Mouse (Mus musculus): ENCODE results near the gene Plxdc1. TPM values are rescaled to one million over a fixed set of nuclear protein-coding genes. Genes with fewer than 3 reads are reported as not detected.

Gene Plxdc1
- polyA plus RNA-seq, 1 experiment from 2014 or later = 0.40 TPM

DNA sequence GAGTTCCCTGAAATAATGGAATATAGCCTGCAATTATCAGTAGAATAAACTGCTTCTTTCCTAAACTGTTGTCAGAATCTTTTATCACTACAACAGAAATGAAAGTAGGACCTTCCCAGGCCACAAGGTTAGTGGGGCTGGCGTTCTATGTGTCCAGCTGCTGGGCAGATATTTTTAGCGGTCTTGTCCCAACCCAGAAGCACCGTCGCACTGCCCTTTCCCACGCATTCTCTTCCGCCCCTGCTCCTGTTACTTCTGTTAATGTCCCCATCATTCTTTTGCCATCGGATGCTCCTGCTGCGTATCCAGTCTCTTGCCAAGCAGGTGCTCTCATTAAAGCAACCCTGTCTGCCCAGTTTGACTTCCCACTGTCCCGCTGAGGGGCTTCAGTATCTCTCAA, 79.3 kb downstream of the Plxdc1 start:
- no peak for TF ChIP-seq CTCF (IDR thresholded peaks at IDR 0.05; ENCODE audit: low read depth)
- TF ChIP-seq EP300 (optimal IDR thresholded peaks at IDR 0.05) = no peak
- WGBS = 85% methylated on average over 9 of the region's 9 CpGs
- Histone ChIP-seq H3K27ac (replicated peaks) (no peak overlapping the region), H3K9me3 (ENCODE audit: control insufficient read depth, low read length) (no peaks in the 10 kb centered on the region), H3K9ac (ENCODE audit: low read length) (no peak overlapping the region), H3K4me1 (replicated peaks; ENCODE audit: control insufficient read depth, insufficient read depth) (no peaks in the 10 kb centered on the region), H3K36me3 (ENCODE audit: control insufficient read depth, insufficient read depth, low read length) (no peaks in the 10 kb centered on the region), H3K4me3 (ENCODE audit: low read depth, low read length) (no peak overlapping the region), H3K4me2 (replicated peaks; ENCODE audit: low read depth) (no peak overlapping the region), H3K27me3 (ENCODE audit: control insufficient read depth, insufficient read depth, low read length) (no peaks in the 10 kb centered on the region)
- ATAC-seq (ENCODE audit: low FRiP score, low TSS enrichment) (no peak), DNase-seq (ENCODE audit: low spot score) (no peak)

DNA sequence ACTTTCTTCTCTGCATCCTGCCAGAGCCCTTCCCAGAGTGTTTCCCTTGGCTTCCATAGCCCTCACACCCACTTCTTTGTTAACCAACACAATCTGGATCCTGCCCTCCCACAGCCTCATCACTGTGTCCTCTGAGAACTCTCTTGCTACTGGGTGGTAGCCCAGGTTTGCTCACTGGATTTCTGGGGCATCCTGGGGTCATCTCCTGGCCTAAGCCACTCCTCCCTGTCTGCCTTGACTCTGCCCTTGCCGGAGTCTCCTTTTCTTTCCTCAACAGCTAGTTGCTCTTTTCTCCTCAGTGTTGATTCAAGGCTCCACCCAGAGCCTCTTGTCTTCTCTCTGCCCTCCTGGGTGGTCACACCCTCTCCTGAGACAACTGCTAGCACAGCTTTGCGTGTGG, 80.3 kb downstream of the Plxdc1 start:
- Histone ChIP-seq H3K27ac (replicated peaks) (no peak overlapping the region), H3K27me3 (ENCODE audit: control insufficient read depth, insufficient read depth, low read length) (no peaks in the 10 kb centered on the region), H3K4me3 (ENCODE audit: low read depth, low read length) (no peak overlapping the region), H3K9ac (ENCODE audit: low read length) (no peak overlapping the region), H3K36me3 (ENCODE audit: control insufficient read depth, insufficient read depth, low read length) (no peaks in the 10 kb centered on the region), H3K9me3 (ENCODE audit: control insufficient read depth, low read length) (no peaks in the 10 kb centered on the region), H3K4me2 (replicated peaks; ENCODE audit: low read depth) (no peak overlapping the region), H3K4me1 (replicated peaks; ENCODE audit: control insufficient read depth, insufficient read depth) (no peaks in the 10 kb centered on the region)
- ATAC-seq (ENCODE audit: low FRiP score, low TSS enrichment) = no peak
- no peak for DNase-seq (ENCODE audit: low spot score)
- TF ChIP-seq EP300 (optimal IDR thresholded peaks at IDR 0.05) (no peak), CTCF (IDR thresholded peaks at IDR 0.05; ENCODE audit: low read depth) (no peak)
- WGBS = 40% methylated on average over 2 of the region's 2 CpGs

DNA sequence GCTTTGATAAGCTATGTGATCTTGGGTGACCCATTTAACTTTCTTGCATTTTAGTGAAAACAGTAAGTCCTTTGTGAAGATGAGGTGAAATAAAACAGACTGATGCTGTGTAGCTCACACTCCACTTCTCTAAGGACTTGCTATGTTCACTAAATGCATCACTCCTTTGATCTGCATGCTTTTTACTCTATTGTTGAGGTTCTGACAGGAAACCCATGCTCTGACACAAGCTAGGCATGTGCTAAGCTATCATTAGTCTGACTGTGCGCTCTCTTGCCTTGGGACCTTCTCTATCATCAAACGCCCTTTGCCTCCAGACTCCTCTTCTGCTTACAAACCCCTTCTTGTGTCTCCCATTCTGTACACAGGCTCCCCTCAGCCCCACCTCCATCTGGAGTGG, 80.7 kb downstream of the Plxdc1 start:
- Histone ChIP-seq H3K4me3 (ENCODE audit: low read depth, low read length) (no peak overlapping the region), H3K27ac (replicated peaks) (no peak overlapping the region), H3K9ac (ENCODE audit: low read length) (no peak overlapping the region), H3K4me1 (replicated peaks; ENCODE audit: control insufficient read depth, insufficient read depth) (no peaks in the 10 kb centered on the region), H3K36me3 (ENCODE audit: control insufficient read depth, insufficient read depth, low read length) (no peaks in the 10 kb centered on the region), H3K27me3 (ENCODE audit: control insufficient read depth, insufficient read depth, low read length) (no peaks in the 10 kb centered on the region), H3K9me3 (ENCODE audit: control insufficient read depth, low read length) (no peaks in the 10 kb centered on the region), H3K4me2 (replicated peaks; ENCODE audit: low read depth) (no peak overlapping the region)
- TF ChIP-seq EP300 (optimal IDR thresholded peaks at IDR 0.05) (no peak), CTCF (IDR thresholded peaks at IDR 0.05; ENCODE audit: low read depth) (no peak)
- ATAC-seq (ENCODE audit: low FRiP score, low TSS enrichment) (no peak), DNase-seq (ENCODE audit: low spot score) (no peak)
- 86% methylated on average over 2 of the region's 2 CpGs for WGBS

DNA sequence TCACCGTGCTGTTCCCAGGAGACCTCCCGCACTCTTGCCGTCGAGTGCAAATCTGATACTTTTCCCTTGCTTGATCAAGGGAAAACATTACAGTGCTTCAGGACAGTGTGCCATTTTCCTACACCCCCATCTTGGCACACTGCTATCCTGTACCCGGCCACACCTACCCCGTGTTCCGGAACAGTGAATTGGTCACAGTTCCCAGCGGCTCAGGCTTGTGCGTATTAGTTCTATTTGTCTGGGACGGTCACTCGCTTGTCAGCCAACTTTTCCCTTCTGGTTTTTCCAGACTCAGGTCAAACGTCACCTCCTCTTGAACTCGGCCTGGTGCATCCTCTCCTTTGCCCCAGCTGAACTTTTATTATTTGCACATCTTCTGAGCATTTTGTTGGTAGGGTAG, 81.4 kb downstream of the Plxdc1 start:
- DNase-seq (ENCODE audit: low spot score) (no peak), ATAC-seq (ENCODE audit: low FRiP score, low TSS enrichment) (no peak)
- no peak overlapping the region for H3K4me3 ChIP-seq (ENCODE audit: low read depth, low read length)
- H3K27ac ChIP-seq (replicated peaks) = no peak overlapping the region
- H3K27me3 ChIP-seq (ENCODE audit: control insufficient read depth, insufficient read depth, low read length) = no peaks in the 10 kb centered on the region
- no peak overlapping the region for H3K9ac ChIP-seq (ENCODE audit: low read length)
- H3K36me3 ChIP-seq (ENCODE audit: control insufficient read depth, insufficient read depth, low read length) = no peaks in the 10 kb centered on the region
- no peaks in the 10 kb centered on the region for H3K4me1 ChIP-seq (replicated peaks; ENCODE audit: control insufficient read depth, insufficient read depth)
- 77% methylated on average over 13 of the region's 13 CpGs for WGBS
- H3K9me3 ChIP-seq (ENCODE audit: control insufficient read depth, low read length) = no peaks in the 10 kb centered on the region
- H3K4me2 ChIP-seq (replicated peaks; ENCODE audit: low read depth) = no peak overlapping the region
- TF ChIP-seq CTCF (IDR thresholded peaks at IDR 0.05; ENCODE audit: low read depth) (no peak), EP300 (optimal IDR thresholded peaks at IDR 0.05) (no peak)

DNA sequence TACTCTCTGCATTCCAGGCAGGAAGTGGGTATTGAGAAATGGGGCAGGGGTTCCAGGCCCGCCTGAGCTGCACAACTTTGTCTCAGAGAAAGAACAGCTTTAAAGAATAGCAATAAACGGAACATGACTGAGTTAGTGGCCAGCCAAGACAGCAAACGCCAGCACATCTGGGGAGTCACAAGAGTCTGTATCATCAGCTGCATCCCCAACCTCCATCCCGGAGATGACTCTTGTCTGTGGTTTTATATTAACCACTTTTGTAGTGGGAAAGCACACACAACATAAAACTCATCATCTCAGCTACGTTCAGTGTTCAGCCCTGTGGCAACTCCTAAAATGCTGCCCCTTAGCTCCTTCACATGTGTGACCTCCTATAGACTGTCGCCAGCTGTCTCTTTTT, 84.4 kb downstream of the Plxdc1 start:
- H3K9me3 ChIP-seq (ENCODE audit: control insufficient read depth, low read length) = no peaks in the 10 kb centered on the region
- H3K36me3 ChIP-seq (ENCODE audit: control insufficient read depth, insufficient read depth, low read length) = no peaks in the 10 kb centered on the region
- no peak for TF ChIP-seq EP300 (optimal IDR thresholded peaks at IDR 0.05)
- no peak for TF ChIP-seq CTCF (IDR thresholded peaks at IDR 0.05; ENCODE audit: low read depth)
- ATAC-seq (ENCODE audit: low FRiP score, low TSS enrichment) (no peak), DNase-seq (ENCODE audit: low spot score) (no peak)
- no peak overlapping the region for H3K27ac ChIP-seq (replicated peaks)
- H3K27me3 ChIP-seq (ENCODE audit: control insufficient read depth, insufficient read depth, low read length) = no peaks in the 10 kb centered on the region
- no peak overlapping the region for H3K4me3 ChIP-seq (ENCODE audit: low read depth, low read length)
- no peaks in the 10 kb centered on the region for H3K4me1 ChIP-seq (replicated peaks; ENCODE audit: control insufficient read depth, insufficient read depth)
- H3K9ac ChIP-seq (ENCODE audit: low read length) = no peak overlapping the region
- H3K4me2 ChIP-seq (replicated peaks; ENCODE audit: low read depth) = no peak overlapping the region
- WGBS = 71% methylated on average over 6 of the region's 6 CpGs

DNA sequence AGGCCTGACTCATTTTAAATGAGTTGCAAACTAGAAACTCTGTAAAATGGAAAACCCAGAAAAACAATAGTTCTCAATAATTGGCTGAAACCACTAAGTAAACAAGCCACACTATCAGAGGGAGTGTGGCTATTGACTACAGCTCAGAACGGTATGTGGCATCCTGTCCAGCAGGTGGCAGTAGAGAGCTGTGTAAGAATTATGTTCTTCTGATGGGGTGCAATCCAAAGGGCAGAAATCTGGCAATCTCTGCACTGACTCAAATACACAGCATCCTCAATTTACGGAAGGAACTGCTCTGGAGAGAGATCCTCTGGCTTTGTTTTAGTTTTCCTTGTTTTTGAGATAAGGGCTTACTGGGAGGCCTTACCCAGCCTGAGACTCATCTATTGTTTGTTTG, 86.4 kb downstream of the Plxdc1 start:
- no peaks in the 10 kb centered on the region for H3K4me1 ChIP-seq (replicated peaks; ENCODE audit: control insufficient read depth, insufficient read depth)
- WGBS = 0% methylated on average over 2 of the region's 2 CpGs
- no peak overlapping the region for H3K27ac ChIP-seq (replicated peaks)
- no peaks in the 10 kb centered on the region for H3K36me3 ChIP-seq (ENCODE audit: control insufficient read depth, insufficient read depth, low read length)
- DNase-seq (ENCODE audit: low spot score) (peak; percentile 80), ATAC-seq (ENCODE audit: low FRiP score, low TSS enrichment) (peak; percentile 83)
- H3K4me2 ChIP-seq (replicated peaks; ENCODE audit: low read depth) = no peak overlapping the region
- TF ChIP-seq EP300 (optimal IDR thresholded peaks at IDR 0.05) = no peak
- peak; percentile 95 for TF ChIP-seq CTCF (IDR thresholded peaks at IDR 0.05; ENCODE audit: low read depth)
- H3K4me3 ChIP-seq (ENCODE audit: low read depth, low read length) = no peak overlapping the region
- no peaks in the 10 kb centered on the region for H3K27me3 ChIP-seq (ENCODE audit: control insufficient read depth, insufficient read depth, low read length)
- no peaks in the 10 kb centered on the region for H3K9me3 ChIP-seq (ENCODE audit: control insufficient read depth, low read length)
- H3K9ac ChIP-seq (ENCODE audit: low read length) = no peak overlapping the region

All from stomach, postnatal 0 days (tissue).